Comparison of ENCODE assay signal across 9 mouse cellular contexts in genomic region chr2:167532131-167532530, GRCm38 (mm10). TPM values are rescaled to one million over a fixed set of nuclear protein-coding genes. Genes with fewer than 3 reads are reported as not detected.
DNase-seq lines count a peak whose midpoint lies in the region; ATAC-seq lines count a peak whose summit lies in the region.
"Had no signal": no experiment of that assay in that cellular context is flagged by ENCODE, and none has a peak within 500 bp of the region (broad histone marks: within the 10 kb centered on the region; RNA-seq: fewer than 3 reads in every experiment).

No protein-coding gene starts in this region.

- no peaks in the 10 kb centered on the region for H3K36me3 ChIP-seq in neural tube, embryonic 15.5 days
- H3K36me3 ChIP-seq in heart, embryonic 16.5 days (ENCODE audit: control insufficient read depth, insufficient read depth), result no peaks in the 10 kb centered on the region
- H3K36me3 ChIP-seq: liver, embryonic 15.5 days had no signal

- ATAC-seq in frontal cortex, adult (ENCODE audit: low TSS enrichment), result peak; percentile 47; the same call in 1 of the 2 replicates
- no peak for ATAC-seq in neural tube, embryonic 15.5 days (ENCODE audit: low FRiP score)
- ATAC-seq in heart, embryonic 16.5 days (replicated peaks; ENCODE audit: extremely low read depth, insufficient read depth, low FRiP score), result no peak; the same call in 1 of the 2 replicates

- WGBS in neural tube, embryonic 15.5 days, result 18% methylated on average over 13 of the region's 13 CpGs
- 20% methylated on average over 13 of the region's 13 CpGs for WGBS in heart, embryonic 16.5 days

- no peak overlapping the region for H3K9ac ChIP-seq in neural tube, embryonic 15.5 days (replicated peaks)
- H3K9ac ChIP-seq in heart, embryonic 16.5 days (ENCODE audit: low read length), result no peak overlapping the region
- H3K9ac ChIP-seq: liver, embryonic 15.5 days had no signal

- H3K27me3 ChIP-seq in neural tube, embryonic 15.5 days (replicated peaks), result peaks cover 18% of the 10 kb centered on the region
- H3K27me3 ChIP-seq in heart, embryonic 16.5 days (ENCODE audit: control insufficient read depth, insufficient read depth, low read length), result peaks cover 9% of the 10 kb centered on the region

- no peak overlapping the region for H3K4me3 ChIP-seq in neural tube, embryonic 15.5 days (replicated peaks)
- H3K4me3 ChIP-seq in heart, embryonic 16.5 days (ENCODE audit: low read length), result no peak overlapping the region
- H3K4me3 ChIP-seq: liver, embryonic 15.5 days had no signal

- no peaks in the 10 kb centered on the region for H3K4me1 ChIP-seq in neural tube, embryonic 15.5 days
- H3K4me1 ChIP-seq in heart, embryonic 16.5 days (ENCODE audit: control insufficient read depth, insufficient read depth, low read length), result peaks cover 1% of the 10 kb centered on the region; the same call in 1 of the 2 replicates

- H3K27ac ChIP-seq in neural tube, embryonic 15.5 days (replicated peaks), result no peak overlapping the region
- no peak overlapping the region for H3K27ac ChIP-seq in heart, embryonic 16.5 days (ENCODE audit: low read length)
- H3K27ac ChIP-seq: liver, embryonic 15.5 days had no signal

- no peak overlapping the region for H3K4me2 ChIP-seq in neural tube, embryonic 15.5 days
- 0 out of 2 replicates have a peak overlapping the region, but pooled peaks have one; percentile 28 for H3K4me2 ChIP-seq in heart, embryonic 16.5 days (ENCODE audit: low read depth, low read length)
- H3K4me2 ChIP-seq: liver, embryonic 15.5 days had no signal

- DNase-seq in frontal cortex, postnatal 10 days (ENCODE audit: low spot score in 2 of 2), result no peak
- peak; percentile 75 for DNase-seq in neural tube, embryonic 10.5 days (ENCODE audit: extremely low spot score, low spot score)
- DNase-seq in T-cell, adult 2 months (ENCODE audit: low spot score), result peak; percentile 31
- DNase-seq in lung, postnatal 36 days, result peak; percentile 64
- no peak for DNase-seq in urinary bladder, postnatal 10 days (ENCODE audit: low spot score)

- no peaks in the 10 kb centered on the region for H3K9me3 ChIP-seq in neural tube, embryonic 15.5 days (replicated peaks)
- H3K9me3 ChIP-seq in heart, embryonic 16.5 days (replicated peaks; ENCODE audit: control insufficient read depth, low read length), result no peaks in the 10 kb centered on the region
- H3K9me3 ChIP-seq: liver, embryonic 15.5 days had no signal

RNA-seq across cellular contexts. Expression of gene Snai1, which starts 5.9 kb away (rescaled TPM):
- 6.3 and 8.6 TPM in 2 replicates for polyA plus RNA-seq in neural tube, embryonic 15.5 days (2015; fragmentation: Nextera tagmentation; extraction: Ambion mirVana)
- polyA plus RNA-seq in heart, embryonic 16.5 days (2015; fragmentation: Nextera tagmentation; extraction: Ambion mirVana), result 12.5 and 20.6 TPM in 2 replicates

RNA-seq across cellular contexts. Expression of gene Spata2, which starts 39.4 kb away (rescaled TPM):
- polyA plus RNA-seq in neural tube, embryonic 15.5 days (2015; fragmentation: Nextera tagmentation; extraction: Ambion mirVana), result 27.0 and 28.6 TPM in 2 replicates
- 13.4 and 15.8 TPM in 2 replicates for polyA plus RNA-seq in heart, embryonic 16.5 days (2015; fragmentation: Nextera tagmentation; extraction: Ambion mirVana)

RNA-seq across cellular contexts. Expression of gene Rnf114, which starts 39.7 kb away (rescaled TPM):
- polyA plus RNA-seq in neural tube, embryonic 15.5 days (2015; fragmentation: Nextera tagmentation; extraction: Ambion mirVana), result 98.4 and 106 TPM in 2 replicates
- polyA plus RNA-seq in heart, embryonic 16.5 days (2015; fragmentation: Nextera tagmentation; extraction: Ambion mirVana), result 78.5 and 79.0 TPM in 2 replicates

Comparison
In these comparisons a context has a peak if more than half of its experiments do, and no peak if none do; other contexts are left out.
1. DNase-seq: peak in neural tube, embryonic 10.5 days (single experiment), T-cell, adult 2 months (single experiment) and lung, postnatal 36 days (single experiment); none in frontal cortex, postnatal 10 days (0 of 2) and urinary bladder, postnatal 10 days (single experiment).